Mouse (Mus musculus) brain, embryonic 14.5 days (tissue): ENCODE measurements around the gene Zfp992.
"Not testable (repeated sequence)": the region's sequence is repeated elsewhere in the genome, so short reads cannot be mapped to it uniquely, and the experiment has no call there.

Experiments
- CTCF ChIP-seq: fragments of 200-500 bp; IDR thresholded peaks from 2 replicates; pipeline ENCODE4 v1.5.1; 2012; ENCODE audit warnings: inconsistent platforms, mild to moderate bottlenecking, moderate library complexity, borderline replicate concordance; ENCODE audit not compliant: insufficient read depth, insufficient read length; ENCODE audit errors: extremely low read depth
- POLR2A ChIP-seq: fragments of 200-500 bp; IDR thresholded peaks from 2 replicates; pipeline ENCODE4 v1.6.1; 2012; ENCODE audit warnings: mild to moderate bottlenecking, inconsistent platforms, borderline replicate concordance; ENCODE audit not compliant: poor library complexity, insufficient read depth, insufficient read length, severe bottlenecking; ENCODE audit errors: extremely low read depth

- not testable (repeated sequence) for TF ChIP-seq CTCF, POLR2A
Measured at GRCm38 (mm10) chr4:146474181-146474580, 25.4 kb downstream of the Zfp992 start.
